8 mouse cellular contexts compared by ENCODE assay signal in genomic region chr17:29438347-29439235, GRCm38 (mm10). TPM values are rescaled to one million over a fixed set of nuclear protein-coding genes. Genes with fewer than 3 reads are reported as not detected.
DNase-seq lines count a peak whose midpoint lies in the region; ATAC-seq and TF ChIP-seq lines count a peak whose summit lies in the region.

No protein-coding gene starts in this region.

- no peaks in the 10 kb centered on the region; the same call in 1 of the 2 replicates for H3K4me1 ChIP-seq in embryonic facial prominence, embryonic 11.5 days (ENCODE audit: control insufficient read depth, insufficient read depth, low read length)
- peaks cover 81% of the 10 kb centered on the region for H3K4me1 ChIP-seq in heart, embryonic 13.5 days
- peaks cover 47% of the 10 kb centered on the region for H3K4me1 ChIP-seq in kidney, embryonic 15.5 days
- peaks cover 10% of the 10 kb centered on the region for H3K4me1 ChIP-seq in spleen, adult 2 months (ENCODE audit: control insufficient read depth, insufficient read depth, insufficient read length)

- peak; percentile 86 for DNase-seq in urinary bladder, postnatal 14 days (ENCODE audit: low spot score)
- no peak for DNase-seq in urinary bladder, postnatal 10 days (ENCODE audit: low spot score)
- DNase-seq in embryonic facial prominence, embryonic 11.5 days (ENCODE audit: low spot score) = peak; percentile 71
- DNase-seq in lung, postnatal 10 days = peak; percentile 77
- peak in 1 of 2 experiments; percentile 64 for DNase-seq in spleen, adult 2 months (ENCODE audit: low read depth in 1 of 2, low spot score in 2 of 2)
- no peak for DNase-seq in layer of hippocampus, postnatal 25 days (ENCODE audit: extremely low spot score in 1 of 2, low spot score in 1 of 2)

- 0 out of 2 replicates have a peak overlapping the region, but pooled peaks have one; percentile 38 for H3K27ac ChIP-seq in embryonic facial prominence, embryonic 11.5 days (replicated peaks; ENCODE audit: low read depth, low read length)
- peak overlapping the region; percentile 94 for H3K27ac ChIP-seq in heart, embryonic 13.5 days (replicated peaks)
- peak overlapping the region; percentile 92 for H3K27ac ChIP-seq in kidney, embryonic 15.5 days
- peak overlapping the region; percentile 52; the same call in 1 of the 2 replicates for H3K27ac ChIP-seq in spleen, adult 2 months (ENCODE audit: insufficient read depth, low read length)

- 0 out of 2 replicates have a peak, but pooled peaks have one; percentile 12 for ATAC-seq in embryonic facial prominence, embryonic 11.5 days (replicated peaks; ENCODE audit: insufficient number of reproducible peaks, low FRiP score, low TSS enrichment, low read depth)
- ATAC-seq in heart, embryonic 13.5 days (ENCODE audit: extremely low read depth, insufficient number of reproducible peaks, low FRiP score, low TSS enrichment) = peak; percentile 21; the same call in 1 of the 2 replicates
- peak; percentile 55; the same call in 1 of the 2 replicates for ATAC-seq in kidney, embryonic 15.5 days (replicated peaks; ENCODE audit: low FRiP score)

- WGBS in embryonic facial prominence, embryonic 11.5 days = 25% methylated on average over 16 of the region's 17 CpGs
- 21% methylated on average over 16 of the region's 17 CpGs for WGBS in heart, embryonic 13.5 days
- WGBS in kidney, embryonic 15.5 days = 14% methylated on average over 17 of the region's 17 CpGs
- 39% methylated on average over 17 of the region's 17 CpGs for WGBS in spleen, adult 2 months

- no peaks in the 10 kb centered on the region for H3K36me3 ChIP-seq in embryonic facial prominence, embryonic 11.5 days (replicated peaks; ENCODE audit: control insufficient read depth, insufficient read depth, low read depth, low read length)
- H3K36me3 ChIP-seq in heart, embryonic 13.5 days = no peaks in the 10 kb centered on the region
- no peaks in the 10 kb centered on the region for H3K36me3 ChIP-seq in kidney, embryonic 15.5 days
- H3K36me3 ChIP-seq in spleen, adult 2 months (ENCODE audit: control insufficient read depth, insufficient read depth, low read length) = no peaks in the 10 kb centered on the region

- TF ChIP-seq POLR2A in spleen, adult 2 months (IDR thresholded peaks at IDR 0.05; ENCODE audit: low read depth, low read length) = no peak

- no peak overlapping the region for H3K4me3 ChIP-seq in embryonic facial prominence, embryonic 11.5 days (ENCODE audit: low read depth, low read length)
- peak overlapping the region; percentile 55 for H3K4me3 ChIP-seq in heart, embryonic 13.5 days
- peak overlapping the region; percentile 17; the same call in 1 of the 2 replicates for H3K4me3 ChIP-seq in kidney, embryonic 15.5 days (replicated peaks)
- H3K4me3 ChIP-seq in spleen, adult 2 months (ENCODE audit: extremely low read depth, insufficient read depth, insufficient read length) = peak overlapping the region; percentile 22; the same call in 1 of the 2 replicates

- no peaks in the 10 kb centered on the region for H3K27me3 ChIP-seq in embryonic facial prominence, embryonic 11.5 days (ENCODE audit: control insufficient read depth, insufficient read depth, low read length)
- no peaks in the 10 kb centered on the region for H3K27me3 ChIP-seq in heart, embryonic 13.5 days (replicated peaks)
- H3K27me3 ChIP-seq in kidney, embryonic 15.5 days = no peaks in the 10 kb centered on the region
- H3K27me3 ChIP-seq in spleen, adult 2 months (ENCODE audit: control insufficient read depth, insufficient read depth, low read length) = no peaks in the 10 kb centered on the region

- H3K9ac ChIP-seq in embryonic facial prominence, embryonic 11.5 days (replicated peaks; ENCODE audit: low read length) = no peak overlapping the region
- peak overlapping the region; percentile 81 for H3K9ac ChIP-seq in heart, embryonic 13.5 days
- H3K9ac ChIP-seq in kidney, embryonic 15.5 days = no peak overlapping the region

- peak overlapping the region; percentile 3; the same call in 1 of the 2 replicates for H3K4me2 ChIP-seq in embryonic facial prominence, embryonic 11.5 days (ENCODE audit: low read depth, low read length)
- H3K4me2 ChIP-seq in heart, embryonic 13.5 days = peak overlapping the region; percentile 76
- peak overlapping the region; percentile 80 for H3K4me2 ChIP-seq in kidney, embryonic 15.5 days

- H3K9me3 ChIP-seq in embryonic facial prominence, embryonic 11.5 days (replicated peaks; ENCODE audit: control insufficient read depth, low read length) = no peaks in the 10 kb centered on the region
- no peaks in the 10 kb centered on the region for H3K9me3 ChIP-seq in heart, embryonic 13.5 days
- H3K9me3 ChIP-seq in kidney, embryonic 15.5 days (replicated peaks) = no peaks in the 10 kb centered on the region

- no peak for TF ChIP-seq CTCF in spleen, adult 2 months (IDR thresholded peaks at IDR 0.05; ENCODE audit: extremely low read depth, insufficient read depth, insufficient read length, insufficient replicate concordance)

RNA-seq across cellular contexts. Expression of gene Pim1, which starts 52.0 kb away (rescaled TPM):
- 17.6 and 19.2 TPM in 2 replicates for polyA plus RNA-seq in embryonic facial prominence, embryonic 11.5 days (2014; fragmentation: Nextera tagmentation; extraction: Ambion mirVana)
- 19.3 and 20.0 TPM in 2 replicates for polyA plus RNA-seq in heart, embryonic 13.5 days (2015; fragmentation: Nextera tagmentation; extraction: Ambion mirVana)
- 17.8 and 17.9 TPM in 2 replicates for polyA plus RNA-seq in kidney, embryonic 15.5 days (2015; fragmentation: Nextera tagmentation; extraction: Ambion mirVana)
- 56.6 and 90.2 TPM in 2 replicates for polyA plus RNA-seq in spleen, adult 2 months (2012; rRNA removed)
- total RNA-seq in layer of hippocampus, postnatal 25 days (2021) = 1 to 10 TPM; 2.7 to 3.7 TPM

Comparison
In these comparisons a context has a peak if more than half of its experiments do, and no peak if none do; other contexts are left out.
1. DNase-seq: peak in urinary bladder, postnatal 14 days (single experiment), embryonic facial prominence, embryonic 11.5 days (single experiment) and lung, postnatal 10 days (single experiment); none in urinary bladder, postnatal 10 days (single experiment) and layer of hippocampus, postnatal 25 days (0 of 2).
2. H3K27ac ChIP-seq: peak in every context shown above with its lines; median percentile 94 in heart, embryonic 13.5 days; 92 in kidney, embryonic 15.5 days; 52 in spleen, adult 2 months; 38 in embryonic facial prominence, embryonic 11.5 days.
3. H3K4me2 ChIP-seq: peak in every context shown above with its lines; median percentile 80 in kidney, embryonic 15.5 days; 76 in heart, embryonic 13.5 days; 3 in embryonic facial prominence, embryonic 11.5 days.
4. Peak in every context shown above with its lines, with median percentiles within 50 percentile points of each other: ATAC-seq.